Mouse (Mus musculus): ENCODE results near the gene Pom121l2. TPM values are rescaled to one million over a fixed set of nuclear protein-coding genes. Genes with fewer than 3 reads are reported as not detected.

Gene Pom121l2
- not detected in 2 replicates for polyA plus RNA-seq (2015; fragmentation: Nextera tagmentation; extraction: Ambion mirVana)

DNA sequence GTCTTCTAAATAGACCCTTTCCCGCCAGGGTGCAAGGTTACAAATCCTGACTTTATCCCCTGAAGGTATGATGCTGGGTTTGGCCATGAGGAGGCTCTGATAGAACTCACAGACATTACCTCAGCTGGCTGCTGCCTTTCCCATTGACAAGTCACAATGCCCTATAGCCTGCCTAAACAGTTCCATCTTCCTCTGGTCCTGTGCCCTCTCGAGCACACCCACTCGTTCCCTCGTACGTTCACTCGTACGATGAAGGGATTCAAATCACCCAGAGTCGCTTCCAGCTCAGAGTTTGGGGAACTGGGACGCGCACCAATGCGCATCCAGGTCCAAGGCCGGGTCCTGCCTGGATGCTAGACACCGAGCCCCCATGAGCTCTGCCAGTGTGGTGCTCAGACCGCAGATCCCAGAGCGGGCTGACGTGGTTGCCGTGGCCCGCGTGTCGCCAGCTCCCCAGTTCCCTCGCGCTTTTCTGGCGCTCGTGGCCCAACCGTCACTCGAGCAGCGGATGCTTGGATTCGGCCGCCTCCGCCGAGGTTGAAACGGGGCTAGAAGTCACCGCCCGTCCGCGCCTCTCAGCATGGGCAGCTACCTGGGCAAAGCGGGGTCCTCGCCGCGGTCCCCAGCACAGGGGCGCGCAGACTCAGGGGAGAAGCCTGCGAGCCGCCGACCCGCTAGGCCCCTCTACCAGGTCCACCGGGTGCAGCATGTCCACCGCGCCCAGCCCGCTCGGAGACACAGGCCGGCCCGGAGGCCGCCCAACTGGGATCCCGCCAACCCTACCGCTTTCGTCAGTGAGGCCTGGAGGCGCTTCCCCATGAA, at the start of gene Pom121l2:
Gene Pom121l2 (plus strand): TSS at position 214 of the 822 bp plus-strand sequence.
- WGBS, result under 1% methylated on average over 55 of the region's 58 CpGs
- H3K4me1 ChIP-seq (ENCODE audit: control insufficient read depth, insufficient read depth, low read depth, low read length), result peaks cover 4% of the 10 kb centered on the region; the same call in 1 of the 2 replicates
- H3K9me3 ChIP-seq (ENCODE audit: control insufficient read depth, low read length), result no peaks in the 10 kb centered on the region
- no peaks in the 10 kb centered on the region for H3K36me3 ChIP-seq (ENCODE audit: control insufficient read depth, insufficient read depth, low read length)
- H3K9ac ChIP-seq (ENCODE audit: low read depth, low read length), result peak within 1 kb of the TSS; percentile 78
- H3K27ac ChIP-seq (ENCODE audit: low read depth, low read length), result no peak within 1 kb of the TSS
- peaks cover 43% of the 10 kb centered on the region for H3K27me3 ChIP-seq (replicated peaks; ENCODE audit: control insufficient read depth, insufficient read depth, low read length)
- peak within 1 kb of the TSS; percentile 62 for H3K4me3 ChIP-seq (ENCODE audit: low read length)
- peak; percentile 67 for ATAC-seq
- peak within 1 kb of the TSS; percentile 98 for H3K4me2 ChIP-seq (ENCODE audit: low read length)

DNA sequence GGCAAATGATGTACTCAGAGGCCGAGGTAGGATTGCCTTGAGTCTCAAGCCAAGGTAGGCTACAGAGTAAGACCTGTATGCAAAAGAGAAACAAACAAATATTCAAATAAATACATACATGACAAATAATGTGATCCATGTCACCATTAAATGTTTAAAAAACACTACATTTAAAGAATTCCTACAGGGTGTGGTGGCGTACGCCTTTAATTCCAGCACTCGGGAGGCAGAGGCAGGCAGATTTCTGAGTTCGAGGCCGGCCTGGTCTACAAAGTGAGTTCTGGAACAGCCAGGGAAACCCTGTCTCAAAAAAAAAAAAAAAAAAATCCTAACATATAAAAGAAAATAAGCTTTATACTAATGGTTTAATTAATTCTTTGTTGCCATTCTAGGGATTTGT, 49.3 kb upstream of the Pom121l2 start:
- Histone ChIP-seq H3K4me1 (ENCODE audit: control insufficient read depth, insufficient read depth, low read depth, low read length) (peaks cover 2% of the 10 kb centered on the region; the same call in 1 of the 2 replicates), H3K27me3 (replicated peaks; ENCODE audit: control insufficient read depth, insufficient read depth, low read length) (no peaks in the 10 kb centered on the region; the same call in 1 of the 2 replicates), H3K4me3 (ENCODE audit: low read length) (no peak overlapping the region), H3K9ac (ENCODE audit: low read depth, low read length) (no peak overlapping the region), H3K4me2 (ENCODE audit: low read length) (no peak overlapping the region), H3K9me3 (ENCODE audit: control insufficient read depth, low read length) (no peaks in the 10 kb centered on the region), H3K36me3 (ENCODE audit: control insufficient read depth, insufficient read depth, low read length) (no peaks in the 10 kb centered on the region), H3K27ac (ENCODE audit: low read depth, low read length) (no peak overlapping the region)
- no peak for ATAC-seq
- WGBS, result 53% methylated on average over 6 of the region's 6 CpGs

DNA sequence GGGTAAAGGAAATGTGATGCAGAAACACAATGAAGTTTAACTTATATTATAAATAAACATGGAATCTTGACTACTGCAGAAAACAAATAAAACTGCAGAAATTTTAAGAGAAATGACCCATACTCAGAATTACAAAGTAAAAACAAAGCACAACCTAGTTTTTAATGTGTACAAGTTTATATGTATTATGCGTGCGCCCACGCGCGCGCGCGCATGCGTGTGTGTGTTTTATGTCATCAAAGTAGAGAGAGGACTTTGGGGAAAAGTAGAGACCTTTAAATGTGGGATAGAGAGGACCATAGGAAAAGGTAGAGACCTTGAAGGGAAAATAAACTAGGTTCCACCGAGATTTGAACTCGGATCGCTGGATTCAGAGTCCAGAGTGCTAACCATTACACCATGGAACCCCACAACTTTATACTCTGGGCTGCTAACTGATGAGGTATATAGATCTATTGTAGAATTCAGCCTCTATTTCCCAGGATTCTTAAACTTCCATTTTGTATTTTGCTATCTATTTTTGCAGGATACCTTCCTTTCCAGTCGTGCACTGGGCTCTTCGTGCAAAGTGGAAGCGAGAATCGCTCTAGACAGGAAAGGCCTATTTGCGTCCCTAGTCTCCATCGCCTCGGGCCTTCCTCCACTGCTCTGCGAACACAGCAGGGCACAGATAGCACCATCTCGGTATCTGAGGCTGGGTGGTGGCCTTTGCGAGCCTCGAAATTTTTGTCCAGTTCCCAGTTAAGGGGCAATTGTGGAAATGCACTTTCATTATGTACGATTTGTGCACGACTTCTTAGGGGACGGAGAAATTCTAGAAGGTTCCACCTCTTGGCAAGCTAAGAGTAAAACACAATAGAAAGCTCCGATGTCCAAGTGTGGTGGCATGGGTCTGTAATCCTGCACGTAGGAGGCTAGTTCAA, 47.1 kb upstream of the Pom121l2 start:
- Histone ChIP-seq H3K4me1 (ENCODE audit: control insufficient read depth, insufficient read depth, low read depth, low read length) (peaks cover 2% of the 10 kb centered on the region; the same call in 1 of the 2 replicates), H3K36me3 (ENCODE audit: control insufficient read depth, insufficient read depth, low read length) (no peaks in the 10 kb centered on the region), H3K9me3 (ENCODE audit: control insufficient read depth, low read length) (no peaks in the 10 kb centered on the region), H3K27ac (ENCODE audit: low read depth, low read length) (no peak overlapping the region), H3K9ac (ENCODE audit: low read depth, low read length) (no peak overlapping the region), H3K4me2 (ENCODE audit: low read length) (peak overlapping the region; percentile 46), H3K4me3 (ENCODE audit: low read length) (peak overlapping the region; percentile 20), H3K27me3 (replicated peaks; ENCODE audit: control insufficient read depth, insufficient read depth, low read length) (peaks cover 2% of the 10 kb centered on the region)
- no peak for ATAC-seq
- 11% methylated on average over 28 of the region's 28 CpGs for WGBS

DNA sequence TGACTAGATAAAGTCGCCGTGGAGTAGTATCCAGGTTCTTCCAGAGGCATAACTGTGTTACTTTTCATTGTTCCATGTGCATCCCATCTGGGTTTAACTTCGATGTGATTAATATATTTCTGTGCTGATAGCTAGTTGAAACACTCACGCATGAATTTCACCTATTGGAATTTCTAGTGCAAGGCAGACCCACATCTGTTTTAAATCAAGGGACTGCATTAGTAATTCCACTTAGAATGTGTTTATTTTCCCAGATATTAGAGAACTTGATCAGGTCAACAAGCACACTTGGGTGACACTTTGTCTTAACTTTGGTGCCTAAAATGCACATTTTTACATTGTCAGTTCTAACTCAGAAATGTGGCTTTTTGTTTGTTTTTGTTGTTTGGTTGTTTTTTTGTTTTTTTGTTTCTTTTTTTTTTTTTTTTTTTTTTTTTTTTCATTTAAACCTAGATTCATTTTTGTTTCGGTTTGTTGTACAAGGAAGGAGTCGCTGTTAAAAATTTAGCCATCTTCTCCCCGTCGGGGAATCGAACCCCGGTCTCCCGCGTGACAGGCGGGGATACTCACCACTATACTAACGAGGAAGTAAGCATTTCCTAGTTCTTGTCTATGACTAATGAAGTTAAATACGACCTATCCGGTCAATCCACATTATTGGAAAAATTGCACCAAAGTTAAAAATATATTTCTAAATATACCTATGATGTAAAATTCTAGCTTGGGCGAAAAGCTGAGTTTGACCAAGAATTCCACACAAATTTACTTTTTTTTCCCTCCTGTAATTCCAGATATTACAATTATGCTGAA, 45.8 kb upstream of the Pom121l2 start:
- Histone ChIP-seq H3K9me3 (ENCODE audit: control insufficient read depth, low read length) (no peaks in the 10 kb centered on the region), H3K4me1 (ENCODE audit: control insufficient read depth, insufficient read depth, low read depth, low read length) (peaks cover 2% of the 10 kb centered on the region; the same call in 1 of the 2 replicates), H3K27me3 (replicated peaks; ENCODE audit: control insufficient read depth, insufficient read depth, low read length) (peaks cover 2% of the 10 kb centered on the region), H3K27ac (ENCODE audit: low read depth, low read length) (no peak overlapping the region), H3K9ac (ENCODE audit: low read depth, low read length) (no peak overlapping the region), H3K4me2 (ENCODE audit: low read length) (no peak overlapping the region; the same call in 1 of the 2 replicates), H3K4me3 (ENCODE audit: low read length) (no peak overlapping the region), H3K36me3 (ENCODE audit: control insufficient read depth, insufficient read depth, low read length) (no peaks in the 10 kb centered on the region)
- no peak for ATAC-seq
- 17% methylated on average over 17 of the region's 17 CpGs for WGBS

DNA sequence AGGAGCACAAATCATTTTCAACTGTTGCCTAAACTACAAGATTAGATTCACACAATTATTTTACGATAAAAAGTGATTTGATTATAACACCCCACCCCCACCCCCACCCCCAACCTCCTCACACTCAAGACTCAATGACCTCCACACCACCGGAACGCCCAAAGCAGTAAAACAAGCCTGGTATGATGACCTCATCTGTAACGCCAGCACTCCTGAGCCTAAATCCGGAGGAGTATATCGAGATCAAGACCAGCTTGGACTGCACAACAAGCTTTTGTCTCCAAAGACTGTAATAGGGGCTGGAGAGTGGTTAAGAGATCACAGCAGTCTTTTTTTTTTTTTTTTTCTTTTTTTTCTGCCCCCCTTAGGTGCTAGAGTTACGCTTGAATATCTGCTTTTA, 45.2 kb upstream of the Pom121l2 start:
- H3K27me3 ChIP-seq (replicated peaks; ENCODE audit: control insufficient read depth, insufficient read depth, low read length), result peaks cover 2% of the 10 kb centered on the region
- H3K9ac ChIP-seq (ENCODE audit: low read depth, low read length), result no peak overlapping the region
- no peak for ATAC-seq
- no peaks in the 10 kb centered on the region for H3K36me3 ChIP-seq (ENCODE audit: control insufficient read depth, insufficient read depth, low read length)
- peaks cover 2% of the 10 kb centered on the region; the same call in 1 of the 2 replicates for H3K4me1 ChIP-seq (ENCODE audit: control insufficient read depth, insufficient read depth, low read depth, low read length)
- peak overlapping the region; percentile 44 for H3K4me2 ChIP-seq (ENCODE audit: low read length)
- H3K9me3 ChIP-seq (ENCODE audit: control insufficient read depth, low read length), result no peaks in the 10 kb centered on the region
- H3K27ac ChIP-seq (ENCODE audit: low read depth, low read length), result no peak overlapping the region
- H3K4me3 ChIP-seq (ENCODE audit: low read length), result no peak overlapping the region; the same call in 1 of the 2 replicates
- WGBS, result 5% methylated on average over 7 of the region's 7 CpGs

DNA sequence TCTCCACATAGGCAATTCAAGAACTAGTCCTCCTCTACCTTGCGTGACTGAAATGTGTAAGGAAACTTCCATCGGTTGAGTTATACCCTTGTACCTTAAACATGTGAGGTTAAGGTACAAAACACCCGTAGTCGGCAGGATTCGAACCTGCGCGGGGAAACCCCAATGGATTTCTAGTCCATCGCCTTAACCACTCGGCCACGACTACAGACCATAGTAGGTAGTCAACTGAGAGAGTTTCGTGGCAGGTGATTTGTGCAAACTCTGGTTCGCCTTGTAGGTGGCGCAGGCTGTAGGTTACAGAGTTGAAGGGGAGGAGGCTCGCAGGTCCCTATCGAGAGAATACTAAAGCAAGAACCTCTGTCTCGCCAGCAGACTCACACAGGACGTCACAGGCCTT, 44.0 kb upstream of the Pom121l2 start:
- no peaks in the 10 kb centered on the region for H3K36me3 ChIP-seq (ENCODE audit: control insufficient read depth, insufficient read depth, low read length)
- H3K4me1 ChIP-seq (ENCODE audit: control insufficient read depth, insufficient read depth, low read depth, low read length), result peaks cover 2% of the 10 kb centered on the region; the same call in 1 of the 2 replicates
- H3K9me3 ChIP-seq (ENCODE audit: control insufficient read depth, low read length), result no peaks in the 10 kb centered on the region
- peaks cover 2% of the 10 kb centered on the region for H3K27me3 ChIP-seq (replicated peaks; ENCODE audit: control insufficient read depth, insufficient read depth, low read length)
- no peak overlapping the region for H3K27ac ChIP-seq (ENCODE audit: low read depth, low read length)
- H3K9ac ChIP-seq (ENCODE audit: low read depth, low read length), result no peak overlapping the region
- H3K4me3 ChIP-seq (ENCODE audit: low read length), result no peak overlapping the region; the same call in 1 of the 2 replicates
- 2% methylated on average over 17 of the region's 17 CpGs for WGBS
- H3K4me2 ChIP-seq (ENCODE audit: low read length), result peak overlapping the region; percentile 39
- no peak for ATAC-seq

DNA sequence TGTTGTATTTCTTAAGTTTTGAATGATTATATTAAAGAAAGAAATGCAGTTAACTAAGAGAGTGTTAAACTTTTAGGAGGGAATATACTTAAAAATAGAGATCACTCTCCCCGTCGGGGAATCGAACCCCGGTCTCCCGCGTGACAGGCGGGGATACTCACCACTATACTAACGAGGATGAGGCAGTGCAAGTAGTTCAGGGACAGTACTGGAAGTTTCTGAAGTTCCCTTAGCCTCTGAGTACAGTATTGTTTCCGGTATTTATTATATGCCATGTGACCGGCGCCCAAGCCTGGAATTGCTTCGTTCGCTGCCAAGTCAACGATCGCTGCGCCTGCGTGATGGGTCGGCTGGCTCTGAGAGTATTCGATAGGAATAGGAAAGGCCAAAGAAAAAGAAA, 40.8 kb upstream of the Pom121l2 start:
- peak overlapping the region; percentile 55 for H3K4me3 ChIP-seq (ENCODE audit: low read length)
- H3K27me3 ChIP-seq (replicated peaks; ENCODE audit: control insufficient read depth, insufficient read depth, low read length), result peaks cover 2% of the 10 kb centered on the region
- no peaks in the 10 kb centered on the region for H3K9me3 ChIP-seq (ENCODE audit: control insufficient read depth, low read length)
- peak overlapping the region; percentile 54 for H3K9ac ChIP-seq (ENCODE audit: low read depth, low read length)
- H3K4me2 ChIP-seq (ENCODE audit: low read length), result peak overlapping the region; percentile 56
- under 1% methylated on average over 19 of the region's 19 CpGs for WGBS
- no peaks in the 10 kb centered on the region for H3K36me3 ChIP-seq (ENCODE audit: control insufficient read depth, insufficient read depth, low read length)
- no peaks in the 10 kb centered on the region for H3K4me1 ChIP-seq (ENCODE audit: control insufficient read depth, insufficient read depth, low read depth, low read length)
- ATAC-seq, result peak; percentile 76
- H3K27ac ChIP-seq (ENCODE audit: low read depth, low read length), result peak overlapping the region; percentile 51

DNA sequence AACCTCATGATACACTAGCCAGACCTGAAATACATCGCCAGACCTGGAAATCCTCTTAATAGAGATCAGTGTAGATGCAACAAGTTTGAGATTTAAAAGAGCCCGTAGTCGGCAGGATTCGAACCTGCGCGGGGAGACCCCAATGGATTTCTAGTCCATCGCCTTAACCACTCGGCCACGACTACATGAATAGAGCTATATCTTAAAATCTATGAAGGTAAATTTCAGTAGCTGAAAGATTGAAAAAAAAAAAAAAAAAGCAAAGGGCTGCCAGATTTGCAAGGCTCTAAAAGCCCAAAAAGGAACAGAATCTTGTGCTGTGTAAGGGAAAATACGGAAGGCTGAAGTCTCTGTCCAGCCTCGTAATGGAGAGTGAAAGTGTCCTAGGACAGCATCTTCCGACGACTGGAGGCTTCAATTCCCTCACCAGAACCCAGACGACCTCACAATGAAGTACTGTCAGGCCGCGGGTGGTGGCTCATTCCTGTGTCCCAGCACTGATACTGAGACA, 40.1 kb upstream of the Pom121l2 start:
- Histone ChIP-seq H3K27ac (ENCODE audit: low read depth, low read length) (peak overlapping the region; percentile 51), H3K4me2 (ENCODE audit: low read length) (peak overlapping the region; percentile 56), H3K36me3 (ENCODE audit: control insufficient read depth, insufficient read depth, low read length) (no peaks in the 10 kb centered on the region), H3K4me3 (ENCODE audit: low read length) (peak overlapping the region; percentile 55), H3K4me1 (ENCODE audit: control insufficient read depth, insufficient read depth, low read depth, low read length) (no peaks in the 10 kb centered on the region), H3K9me3 (ENCODE audit: control insufficient read depth, low read length) (no peaks in the 10 kb centered on the region), H3K27me3 (replicated peaks; ENCODE audit: control insufficient read depth, insufficient read depth, low read length) (peaks cover 2% of the 10 kb centered on the region), H3K9ac (ENCODE audit: low read depth, low read length) (peak overlapping the region; percentile 54)
- peak; percentile 34; the same call in 1 of the 2 replicates for ATAC-seq
- WGBS, result under 1% methylated on average over 16 of the region's 16 CpGs

Data from hindbrain, embryonic 16.5 days (tissue).